Mouse (Mus musculus) intestine, embryonic 14.5 days (tissue): ENCODE measurements at regions not wholly inside any gene's neighbourhood (a gene's known extent, or its start where the extent isn't known, plus 50 kb on each side); places are given as distances from the start of the nearest gene placed in this dataset.

Experiments
- ATAC-seq: fragments of 200-750 bp; cut with Nextera tagmentation; replicated peaks from 2 replicates; pipeline ENCODE4 v1.8.0; 2017; ENCODE audit warnings: low read depth, moderate number of reproducible peaks, moderate TSS enrichment, moderate library complexity; ENCODE audit not compliant: low FRiP score, low TSS enrichment
- DNase-seq: peaks from one replicate; pipeline ENCODE4 v3.0.0-alpha.2; 2018; ENCODE audit warnings: low spot score
- H3K27ac ChIP-seq: fragments of 300-500 bp; sonication (generic); 2 replicates; pipeline ENCODE4 v1.5.1; 2014; ENCODE audit warnings: low read depth, mild to moderate bottlenecking, control low read depth
- H3K27me3 ChIP-seq: fragments of 300-500 bp; sonication (generic); replicated peaks from 2 replicates; pipeline ENCODE4 v1.6.1; 2014; ENCODE audit warnings: low read length, control low read depth; ENCODE audit not compliant: control insufficient read depth, insufficient read depth
- H3K36me3 ChIP-seq: fragments of 300-500 bp; sonication (generic); 2 replicates; pipeline ENCODE4 v1.6.1; 2014; ENCODE audit warnings: low read length, control low read depth; ENCODE audit not compliant: control insufficient read depth, insufficient read depth
- H3K4me1 ChIP-seq: fragments of 300-500 bp; sonication (generic); replicated peaks from 2 replicates; pipeline ENCODE4 v1.6.1; 2014; ENCODE audit warnings: low read length, control low read depth, mixed read lengths; ENCODE audit not compliant: control insufficient read depth, insufficient read depth
- H3K4me2 ChIP-seq: fragments of 300-500 bp; sonication (generic); 2 replicates; pipeline ENCODE4 v1.6.1; 2014; ENCODE audit warnings: low read length
- H3K4me3 ChIP-seq: fragments of 300-500 bp; sonication (generic); 2 replicates; pipeline ENCODE4 v1.5.1; 2014; ENCODE audit warnings: low read depth, low read length, control low read depth, mixed read lengths
- H3K9ac ChIP-seq: fragments of 300-500 bp; sonication (generic); 2 replicates; pipeline ENCODE4 v1.6.1; 2014; ENCODE audit warnings: mild to moderate bottlenecking, low read length
- H3K9me3 ChIP-seq: fragments of 300-500 bp; sonication (generic); 2 replicates; pipeline ENCODE4 v1.6.1; 2016; ENCODE audit warnings: low read length, control low read depth; ENCODE audit not compliant: control insufficient read depth
- WGBS: fragments of 180-500 bp; shearing (Covaris S2); extraction: QIAGEN DNeasy Blood & Tissue Kit; methylation state at CpG from one replicate; pipeline ENCODE4 v1.1.7; 2014; 5-methylcytosine and 5-hydroxymethylcytosine counted together

- Histone ChIP-seq H3K27ac (no peak overlapping the region), H3K4me3 (no peak overlapping the region), H3K4me2 (no peak overlapping the region), H3K27me3 (no peaks in the 10 kb centered on the region), H3K9me3 (no peaks in the 10 kb centered on the region), H3K36me3 (no peaks in the 10 kb centered on the region), H3K9ac (no peak overlapping the region), H3K4me1 (peaks cover 29% of the 10 kb centered on the region)
- no peak for DNase-seq
- WGBS, result 62% methylated on average over 12 of the region's 12 CpGs
- no peak for ATAC-seq
Measured at GRCm38 (mm10) chr16:29772609-29772988, 193.5 kb downstream of the Opa1 start.

DNA sequence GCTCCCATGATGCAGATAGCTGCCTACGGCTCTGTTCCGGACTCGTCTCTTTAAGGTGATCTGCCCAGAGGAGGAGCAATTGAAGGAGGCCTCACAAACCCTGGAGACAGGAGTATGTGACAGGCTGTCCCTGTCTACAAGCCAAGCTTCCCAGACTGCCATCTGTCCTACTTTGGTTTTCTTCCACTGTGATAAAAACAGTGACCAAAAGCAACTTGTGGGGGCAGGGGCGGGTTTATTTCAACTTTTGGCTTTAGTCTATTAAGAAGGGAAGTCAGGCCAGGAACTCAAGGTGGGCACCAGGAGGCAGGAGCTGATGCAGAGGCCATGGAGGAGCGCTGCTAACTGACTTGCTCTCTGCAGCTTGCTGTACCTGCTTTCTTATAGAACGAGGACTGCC lies 193.9 kb downstream of the Opa1 start:
- H3K9ac ChIP-seq, result no peak overlapping the region
- H3K27ac ChIP-seq, result no peak overlapping the region
- ATAC-seq, result no peak
- peaks cover 29% of the 10 kb centered on the region for H3K4me1 ChIP-seq
- no peak for DNase-seq
- no peaks in the 10 kb centered on the region for H3K36me3 ChIP-seq
- WGBS, result 87% methylated on average over 6 of the region's 6 CpGs
- H3K27me3 ChIP-seq, result no peaks in the 10 kb centered on the region
- no peaks in the 10 kb centered on the region for H3K9me3 ChIP-seq
- no peak overlapping the region for H3K4me3 ChIP-seq
- H3K4me2 ChIP-seq, result no peak overlapping the region

DNA sequence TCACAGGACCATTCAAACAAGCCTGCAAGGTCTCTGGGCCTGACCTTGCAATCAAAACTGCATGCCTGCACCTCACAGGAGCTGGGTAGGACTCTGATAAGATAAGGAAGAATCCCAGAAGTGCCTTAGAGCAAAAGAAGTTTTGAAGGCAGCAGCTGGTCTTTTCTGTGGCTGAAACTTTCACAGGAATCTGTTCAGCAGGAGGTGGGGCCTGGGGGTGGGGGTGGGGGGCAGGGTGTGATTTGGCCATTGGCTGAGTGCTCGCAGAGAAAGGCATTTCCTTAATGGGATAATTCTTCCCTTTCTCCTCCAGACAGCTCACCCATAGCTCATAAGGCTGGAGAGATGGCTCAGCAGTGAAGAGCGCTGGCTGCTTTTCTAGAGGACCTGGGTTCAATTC lies 195.8 kb downstream of the Opa1 start:
- DNase-seq (no peak), ATAC-seq (peak; percentile 63)
- no peaks in the 10 kb centered on the region for H3K9me3 ChIP-seq
- H3K4me3 ChIP-seq, result no peak overlapping the region
- peak overlapping the region; percentile 44; the same call in 1 of the 2 replicates for H3K27ac ChIP-seq
- WGBS, result 19% methylated on average over 2 of the region's 2 CpGs
- H3K27me3 ChIP-seq, result no peaks in the 10 kb centered on the region
- H3K4me1 ChIP-seq, result peaks cover 29% of the 10 kb centered on the region
- H3K4me2 ChIP-seq, result no peak overlapping the region
- no peaks in the 10 kb centered on the region for H3K36me3 ChIP-seq
- no peak overlapping the region for H3K9ac ChIP-seq

GRCm38 (mm10) chr16:29775879-29776278 lies 196.7 kb downstream of the Opa1 start:
- no peak for ATAC-seq
- H3K27me3 ChIP-seq, result no peaks in the 10 kb centered on the region
- H3K9ac ChIP-seq, result no peak overlapping the region
- no peak overlapping the region for H3K4me2 ChIP-seq
- no peak overlapping the region for H3K4me3 ChIP-seq
- no peaks in the 10 kb centered on the region for H3K9me3 ChIP-seq
- no peaks in the 10 kb centered on the region for H3K36me3 ChIP-seq
- 76% methylated on average over 5 of the region's 5 CpGs for WGBS
- DNase-seq, result no peak
- H3K27ac ChIP-seq, result peak overlapping the region; percentile 44; the same call in 1 of the 2 replicates
- peaks cover 29% of the 10 kb centered on the region for H3K4me1 ChIP-seq

DNA sequence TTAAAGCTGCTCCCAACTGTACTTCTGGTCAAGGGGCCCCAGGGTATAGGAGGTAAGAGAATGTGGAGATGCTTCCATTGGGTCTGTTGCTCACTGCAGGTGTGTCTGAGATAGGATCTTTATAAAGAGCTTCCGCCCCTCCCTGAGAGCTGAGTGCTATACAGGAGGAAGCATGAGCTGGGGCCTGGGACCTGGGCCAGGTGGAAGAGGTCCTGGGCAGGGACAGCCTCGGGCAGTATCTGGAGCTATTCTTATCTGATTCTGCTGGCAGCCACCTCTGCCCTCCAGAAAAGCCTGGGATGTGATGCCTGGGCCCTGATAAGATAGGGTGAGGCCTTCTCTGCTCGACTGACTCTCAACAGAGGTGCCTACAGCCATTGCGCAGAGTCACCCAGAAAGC lies 203.3 kb downstream of the Opa1 start:
- 0 out of 2 replicates have a peak, but pooled peaks cover 2% of the 10 kb centered on the region for H3K9me3 ChIP-seq
- WGBS, result 67% methylated on average over 4 of the region's 4 CpGs
- peaks cover 3% of the 10 kb centered on the region; the same call in 1 of the 2 replicates for H3K4me1 ChIP-seq
- H3K4me2 ChIP-seq, result no peak overlapping the region
- H3K9ac ChIP-seq, result no peak overlapping the region
- H3K27me3 ChIP-seq, result no peaks in the 10 kb centered on the region
- H3K27ac ChIP-seq, result no peak overlapping the region
- no peak overlapping the region for H3K4me3 ChIP-seq
- no peaks in the 10 kb centered on the region for H3K36me3 ChIP-seq
- no peak for DNase-seq
- ATAC-seq, result no peak

- peaks cover 11% of the 10 kb centered on the region for H3K4me1 ChIP-seq
- H3K9me3 ChIP-seq, result 0 out of 2 replicates have a peak, but pooled peaks cover 2% of the 10 kb centered on the region
- H3K27me3 ChIP-seq, result no peaks in the 10 kb centered on the region
- DNase-seq, result no peak
- WGBS, result 99% methylated on average over 3 of the region's 3 CpGs
- H3K9ac ChIP-seq, result no peak overlapping the region
- H3K36me3 ChIP-seq, result no peaks in the 10 kb centered on the region
- H3K4me3 ChIP-seq, result no peak overlapping the region
- no peak overlapping the region for H3K4me2 ChIP-seq
- ATAC-seq, result no peak
- H3K27ac ChIP-seq, result no peak overlapping the region
Measured at GRCm38 (mm10) chr16:29785114-29785513, 206.0 kb downstream of the Opa1 start.

- H3K27me3 ChIP-seq, result no peaks in the 10 kb centered on the region
- no peak overlapping the region for H3K4me3 ChIP-seq
- no peaks in the 10 kb centered on the region for H3K36me3 ChIP-seq
- DNase-seq (no peak), ATAC-seq (no peak)
- 85% methylated on average over 8 of the region's 8 CpGs for WGBS
- no peak overlapping the region for H3K9ac ChIP-seq
- 0 out of 2 replicates have a peak, but pooled peaks cover 2% of the 10 kb centered on the region for H3K9me3 ChIP-seq
- H3K27ac ChIP-seq, result no peak overlapping the region
- H3K4me2 ChIP-seq, result no peak overlapping the region
- peaks cover 11% of the 10 kb centered on the region for H3K4me1 ChIP-seq
Measured at GRCm38 (mm10) chr16:29786540-29786939, 207.4 kb downstream of the Opa1 start.

DNA sequence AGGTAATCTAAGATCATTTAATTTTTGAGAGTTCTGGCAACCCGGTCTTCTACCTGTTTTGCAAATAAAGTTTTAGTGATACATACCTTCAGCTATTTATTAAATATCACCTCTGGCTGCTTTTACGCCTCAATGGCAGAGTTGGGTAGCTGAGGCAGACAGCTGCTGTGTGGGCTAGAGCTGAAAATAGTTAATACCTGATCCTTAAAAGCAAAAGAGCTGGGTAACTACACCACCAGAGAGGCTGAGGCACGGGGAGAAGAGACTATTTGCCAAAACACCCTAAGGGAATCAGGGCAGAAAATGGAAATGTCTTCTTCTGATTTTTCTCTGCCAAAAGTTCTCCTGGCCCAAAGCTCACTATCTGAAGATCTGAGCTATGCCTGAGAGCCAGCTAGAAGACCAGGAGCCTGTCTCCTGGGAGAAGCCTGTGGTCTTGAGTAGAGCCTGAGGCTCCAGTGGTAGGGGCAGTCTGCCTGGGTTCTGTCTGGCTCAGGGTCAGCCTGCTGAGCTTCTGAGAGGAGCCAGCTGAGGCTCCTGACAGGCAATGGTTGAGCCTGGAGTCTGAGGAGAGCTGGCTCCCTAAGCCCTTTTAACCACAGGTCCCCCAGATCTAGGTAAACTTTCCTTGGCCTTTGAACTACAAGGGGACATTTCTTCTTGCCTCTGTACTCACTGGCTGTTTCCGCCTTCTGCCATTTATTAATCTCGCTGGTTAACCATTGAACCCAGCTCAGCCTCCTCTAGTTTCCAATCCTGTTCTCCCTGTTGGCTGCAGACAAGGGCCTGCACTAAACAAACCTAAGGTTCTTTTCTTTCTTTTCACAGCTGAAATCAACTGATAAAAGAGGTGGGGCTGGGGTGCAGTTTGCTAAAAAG lies 208.7 kb downstream of the Opa1 start:
- H3K4me2 ChIP-seq, result peak overlapping the region; percentile 23; the same call in 1 of the 2 replicates
- peaks cover 8% of the 10 kb centered on the region for H3K4me1 ChIP-seq
- H3K27ac ChIP-seq, result peak overlapping the region; percentile 84
- WGBS, result 71% methylated on average over 5 of the region's 5 CpGs
- H3K9me3 ChIP-seq, result 0 out of 2 replicates have a peak, but pooled peaks cover 2% of the 10 kb centered on the region
- ATAC-seq, result peak; percentile 86
- H3K36me3 ChIP-seq, result no peaks in the 10 kb centered on the region
- H3K27me3 ChIP-seq, result no peaks in the 10 kb centered on the region
- H3K4me3 ChIP-seq, result no peak overlapping the region
- DNase-seq, result no peak
- peak overlapping the region; percentile 5; the same call in 1 of the 2 replicates for H3K9ac ChIP-seq

DNA sequence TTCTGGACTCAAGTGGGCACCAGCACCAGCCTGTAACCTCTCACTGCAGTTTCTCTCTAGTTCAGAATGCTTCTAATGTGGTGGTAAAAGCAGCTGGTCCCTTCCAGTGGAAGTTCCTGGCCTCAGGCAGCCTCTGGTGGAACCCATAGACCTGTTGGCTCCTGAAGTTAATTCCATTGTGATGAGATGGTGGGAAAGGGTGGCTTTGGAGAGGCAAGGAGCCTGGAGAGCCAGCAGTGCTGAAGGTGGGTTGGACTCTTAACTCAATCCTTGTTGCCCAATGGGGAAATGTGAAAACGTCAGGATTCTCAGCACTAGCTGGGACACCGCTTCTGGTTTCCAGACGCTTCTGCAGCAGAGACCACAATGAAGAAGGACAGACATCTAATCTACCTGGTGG lies 210.9 kb downstream of the Opa1 start:
- Histone ChIP-seq H3K9me3 (0 out of 2 replicates have a peak, but pooled peaks cover 2% of the 10 kb centered on the region), H3K4me2 (no peak overlapping the region), H3K4me3 (no peak overlapping the region), H3K4me1 (peaks cover 8% of the 10 kb centered on the region), H3K27ac (no peak overlapping the region), H3K36me3 (no peaks in the 10 kb centered on the region), H3K9ac (no peak overlapping the region), H3K27me3 (no peaks in the 10 kb centered on the region)
- 94% methylated on average over 3 of the region's 3 CpGs for WGBS
- no peak for ATAC-seq
- DNase-seq, result no peak
